Mouse (Mus musculus): ENCODE results near the gene Rps23. TPM values are rescaled to one million over a fixed set of nuclear protein-coding genes. Genes with fewer than 3 reads are reported as not detected.

Gene Rps23
- polyA plus RNA-seq (2021; fragmentation: Nextera tagmentation) = 968 and 1,177 TPM in 2 replicates
- long read RNA-seq, experiment 1, transcript Rps23-201 (4 exons, 937 nt) = major isoform, 590 of 618 reads
- long read RNA-seq, experiment 1, partial matches to known transcripts = 13 of 618 reads
- long read RNA-seq, experiment 1, other reads (novel, unspliced or antisense) = 11 of 618 reads
- long read RNA-seq, experiment 2, transcript Rps23-201 (4 exons, 937 nt) = major isoform, 28 of 28 reads
- long read RNA-seq, experiment 2, partial matches to known transcripts = 0 of 28 reads
- long read RNA-seq, experiment 2, other reads (novel, unspliced or antisense) = 0 of 28 reads

DNA sequence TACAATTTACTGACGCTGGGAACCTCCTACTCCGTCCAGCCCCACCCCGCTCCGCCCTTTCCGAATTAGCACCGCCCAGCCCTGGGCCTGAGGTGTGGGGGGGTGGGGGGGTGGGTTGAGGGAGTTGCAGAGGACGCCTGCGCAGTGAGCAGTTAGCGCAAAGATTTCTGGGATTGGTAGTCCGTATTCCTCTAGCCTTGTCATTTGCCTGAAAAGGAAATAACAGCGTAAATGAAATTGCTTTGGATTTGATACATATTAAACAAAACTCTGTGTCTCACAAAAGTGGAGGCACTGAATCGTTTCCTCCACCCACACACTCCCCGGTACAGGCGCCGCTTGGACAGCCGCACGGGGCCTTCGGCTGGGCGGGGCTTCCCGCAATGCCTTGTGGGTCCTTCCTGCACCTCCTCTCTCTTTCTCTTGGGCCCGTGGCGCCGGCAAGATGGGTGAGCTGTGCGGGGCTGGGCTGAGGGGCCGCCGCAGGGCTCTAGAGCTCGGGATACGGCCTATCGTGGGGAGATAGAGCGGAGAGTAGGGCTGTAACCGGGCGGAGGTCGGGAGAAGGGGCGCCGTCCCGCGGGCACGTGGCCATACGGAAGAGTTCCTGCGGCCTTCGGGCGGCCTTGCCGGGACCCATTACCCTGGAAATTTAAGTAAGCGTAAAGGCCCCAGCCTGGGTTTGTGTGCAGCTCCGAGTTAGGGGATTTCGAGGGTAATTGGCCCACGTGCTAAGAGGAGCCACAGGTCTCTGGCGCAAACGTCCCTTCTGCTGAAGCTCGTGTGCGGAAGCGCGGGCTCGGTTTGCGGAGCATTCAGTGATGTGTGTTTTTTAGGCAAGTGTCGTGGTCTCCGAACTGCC is at the start of gene Rps23:
Gene Rps23, plus strand, starts transcription at position 208 of the 862 bp plus-strand sequence.

DNA sequence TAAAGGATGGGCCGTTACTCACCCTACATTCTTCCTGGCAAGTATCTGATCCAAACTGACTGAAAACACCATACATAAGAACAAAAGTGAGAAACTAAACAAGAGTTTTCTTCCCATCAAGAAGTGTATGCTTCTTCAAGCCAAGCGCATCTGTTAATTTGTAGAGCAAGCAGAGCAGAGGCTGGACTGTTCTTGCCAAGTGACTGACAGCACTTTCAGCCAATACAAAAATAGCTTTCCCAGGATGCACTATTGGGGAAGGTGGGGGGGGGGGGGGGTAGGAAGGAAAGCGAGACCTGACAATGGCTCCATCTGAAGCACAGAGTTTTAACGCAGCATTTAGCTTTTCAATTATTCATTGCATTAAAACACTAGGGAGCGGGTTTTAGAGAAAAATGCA is 17.6 kb upstream of the Rps23 start, which contains the start of gene Atp6ap1l:
Gene Atp6ap1l, minus strand, starts transcription at position 180 of the 400 bp plus-strand sequence.

Other genes with a start within 250 kb of the Rps23 start
- gene Atp6ap1l, start 17.6 kb upstream of the Rps23 start, polyA plus RNA-seq (2021; fragmentation: Nextera tagmentation) = 4.0 and 5.3 TPM in 2 replicates

Measured in layer of hippocampus, adult 6 months (tissue).